Mouse (Mus musculus): Measurements from ENCODE around the gene Ehbp1l1. TPM values are rescaled to one million over a fixed set of nuclear protein-coding genes. Genes with fewer than 3 reads are reported as not detected.

Ehbp1l1 gene
- polyA plus RNA-seq, 2 experiments, result 25.4 to 51.1 TPM

DNA sequence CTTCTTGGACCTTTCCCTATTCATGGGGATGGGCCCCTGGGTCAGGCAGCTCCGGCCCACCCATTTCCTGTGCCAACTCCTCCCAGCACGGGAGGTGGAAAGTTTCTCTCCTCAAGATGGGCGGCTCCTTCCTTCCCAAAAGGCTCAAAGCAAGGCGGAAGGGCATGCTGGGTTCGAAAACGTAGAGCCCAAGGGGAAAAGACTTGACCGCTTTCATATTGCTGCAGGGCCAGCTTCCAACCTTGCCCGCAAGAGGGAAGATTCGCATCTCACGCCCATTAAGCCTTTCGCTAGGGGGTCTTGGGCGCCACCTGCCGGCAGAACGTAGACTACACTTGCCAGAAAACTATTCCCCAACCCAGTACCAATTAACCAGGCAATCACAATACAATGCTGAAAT, 1.6 kb upstream of the Ehbp1l1 start:
- no peak overlapping the region for H3K27ac ChIP-seq (replicated peaks; ENCODE audit: low read depth, low read length)
- H3K4me1 ChIP-seq (ENCODE audit: control insufficient read depth, insufficient read depth, low read length), result peaks cover 42% of the 10 kb centered on the region
- H3K9ac ChIP-seq (ENCODE audit: low read depth, low read length, severe bottlenecking), result peak overlapping the region; percentile 98
- peaks cover 18% of the 10 kb centered on the region for H3K36me3 ChIP-seq (ENCODE audit: control insufficient read depth, insufficient read depth, low read length)
- peak overlapping the region; percentile 91 for H3K4me3 ChIP-seq (replicated peaks; ENCODE audit: low read length)
- no peaks in the 10 kb centered on the region for H3K27me3 ChIP-seq (ENCODE audit: control insufficient read depth, insufficient read depth, low read length)
- peak overlapping the region; percentile 88 for H3K4me2 ChIP-seq (replicated peaks; ENCODE audit: low read depth, low read length, severe bottlenecking)
- 2% methylated on average over 14 of the region's 14 CpGs for WGBS
- ATAC-seq (ENCODE audit: low FRiP score, low read depth) (no peak), DNase-seq (ENCODE audit: low spot score) (peak; percentile 88)
- no peaks in the 10 kb centered on the region for H3K9me3 ChIP-seq (ENCODE audit: control insufficient read depth, low read length)
- TF ChIP-seq POLR2A (IDR thresholded peaks at IDR 0.05; ENCODE audit: borderline replicate concordance, extremely low read depth, insufficient read depth, insufficient read length), result no peak

DNA sequence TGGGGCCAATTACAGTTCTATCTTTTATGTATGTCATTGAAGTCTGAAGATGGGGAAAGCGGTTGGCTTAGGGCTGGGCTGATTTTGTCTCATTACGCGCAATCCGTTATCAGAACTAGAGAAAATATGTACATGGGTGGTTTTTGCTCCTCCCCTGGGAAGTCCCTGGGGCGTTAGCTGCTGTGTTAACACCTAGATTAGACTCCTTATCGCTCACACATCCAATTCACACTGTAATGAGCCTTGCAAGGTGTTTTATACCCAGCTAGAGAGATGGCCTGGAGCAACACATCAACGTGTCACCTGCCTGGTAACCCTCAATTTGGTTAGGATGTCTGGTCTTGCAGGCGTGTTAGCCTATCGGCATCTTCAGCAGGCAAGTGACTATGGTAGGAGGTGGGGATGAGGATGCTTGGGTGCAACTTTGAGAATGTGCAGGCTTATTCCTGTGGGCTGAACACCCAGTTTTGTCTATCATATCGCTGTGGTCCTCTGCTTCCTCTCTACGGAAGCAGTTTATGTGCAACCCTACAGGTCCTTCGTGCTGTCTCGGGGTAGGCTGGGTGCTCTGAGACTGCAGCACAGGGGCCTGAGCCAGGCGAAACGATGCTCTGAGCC, 953 bp upstream of the Ehbp1l1 start:
- Histone ChIP-seq H3K9ac (ENCODE audit: low read depth, low read length, severe bottlenecking) (peak overlapping the region; percentile 35), H3K4me3 (replicated peaks; ENCODE audit: low read length) (peak overlapping the region; percentile 91), H3K4me1 (ENCODE audit: control insufficient read depth, insufficient read depth, low read length) (peaks cover 42% of the 10 kb centered on the region), H3K27ac (replicated peaks; ENCODE audit: low read depth, low read length) (no peak overlapping the region), H3K27me3 (ENCODE audit: control insufficient read depth, insufficient read depth, low read length) (no peaks in the 10 kb centered on the region), H3K4me2 (replicated peaks; ENCODE audit: low read depth, low read length, severe bottlenecking) (peak overlapping the region; percentile 88), H3K9me3 (ENCODE audit: control insufficient read depth, low read length) (no peaks in the 10 kb centered on the region), H3K36me3 (ENCODE audit: control insufficient read depth, insufficient read depth, low read length) (peaks cover 24% of the 10 kb centered on the region)
- no peak for DNase-seq (ENCODE audit: low spot score)
- TF ChIP-seq POLR2A (IDR thresholded peaks at IDR 0.05; ENCODE audit: borderline replicate concordance, extremely low read depth, insufficient read depth, insufficient read length), result no peak
- ATAC-seq (ENCODE audit: low FRiP score, low read depth), result no peak
- 74% methylated on average over 15 of the region's 15 CpGs for WGBS

DNA sequence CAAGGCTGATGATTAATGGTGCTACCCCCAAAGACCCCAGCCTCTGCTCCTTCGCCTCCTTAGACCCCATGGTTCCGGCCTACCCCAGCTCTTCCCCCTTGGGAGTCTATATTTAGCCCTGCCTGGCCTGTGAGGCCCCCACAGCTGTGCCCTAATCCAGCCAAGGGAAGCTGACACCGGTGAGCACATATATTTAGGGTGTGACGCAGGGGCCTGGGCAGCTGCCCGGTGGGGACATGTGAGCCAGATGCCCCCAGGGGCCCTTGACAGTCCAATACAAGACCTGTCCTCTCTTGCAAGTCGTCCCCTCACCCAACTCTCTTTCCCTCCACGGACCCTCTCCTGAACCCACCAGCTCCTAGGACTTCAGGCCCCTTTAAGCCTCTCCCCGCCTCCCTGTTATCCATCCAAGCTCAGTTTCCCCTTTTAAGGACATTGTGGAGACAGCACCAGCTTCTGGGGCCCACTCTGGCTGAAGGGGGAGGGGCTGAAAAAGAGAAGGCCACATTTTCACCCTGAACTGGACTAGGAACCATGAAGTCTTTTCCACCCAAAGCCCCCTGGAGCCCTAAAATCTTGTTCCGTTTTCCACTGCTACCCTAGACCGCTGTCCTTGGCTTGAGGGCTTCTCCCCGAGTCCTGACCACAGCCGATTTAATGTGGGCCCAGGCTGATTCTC, 949 bp downstream of the Ehbp1l1 start:
- DNase-seq (ENCODE audit: low spot score) (peak; percentile 64), ATAC-seq (ENCODE audit: low FRiP score, low read depth) (peak; percentile 35)
- peak overlapping the region; percentile 60 for H3K9ac ChIP-seq (ENCODE audit: low read depth, low read length, severe bottlenecking)
- peaks cover 39% of the 10 kb centered on the region for H3K36me3 ChIP-seq (ENCODE audit: control insufficient read depth, insufficient read depth, low read length)
- H3K9me3 ChIP-seq (ENCODE audit: control insufficient read depth, low read length), result no peaks in the 10 kb centered on the region
- peaks cover 32% of the 10 kb centered on the region for H3K4me1 ChIP-seq (ENCODE audit: control insufficient read depth, insufficient read depth, low read length)
- no peak for TF ChIP-seq POLR2A (IDR thresholded peaks at IDR 0.05; ENCODE audit: borderline replicate concordance, extremely low read depth, insufficient read depth, insufficient read length)
- H3K27ac ChIP-seq (replicated peaks; ENCODE audit: low read depth, low read length), result 0 out of 2 replicates have a peak overlapping the region, but pooled peaks have one; percentile 33
- peak overlapping the region; percentile 41 for H3K4me3 ChIP-seq (replicated peaks; ENCODE audit: low read length)
- H3K27me3 ChIP-seq (ENCODE audit: control insufficient read depth, insufficient read depth, low read length), result no peaks in the 10 kb centered on the region
- peak overlapping the region; percentile 61 for H3K4me2 ChIP-seq (replicated peaks; ENCODE audit: low read depth, low read length, severe bottlenecking)
- 74% methylated on average over 12 of the region's 12 CpGs for WGBS

DNA sequence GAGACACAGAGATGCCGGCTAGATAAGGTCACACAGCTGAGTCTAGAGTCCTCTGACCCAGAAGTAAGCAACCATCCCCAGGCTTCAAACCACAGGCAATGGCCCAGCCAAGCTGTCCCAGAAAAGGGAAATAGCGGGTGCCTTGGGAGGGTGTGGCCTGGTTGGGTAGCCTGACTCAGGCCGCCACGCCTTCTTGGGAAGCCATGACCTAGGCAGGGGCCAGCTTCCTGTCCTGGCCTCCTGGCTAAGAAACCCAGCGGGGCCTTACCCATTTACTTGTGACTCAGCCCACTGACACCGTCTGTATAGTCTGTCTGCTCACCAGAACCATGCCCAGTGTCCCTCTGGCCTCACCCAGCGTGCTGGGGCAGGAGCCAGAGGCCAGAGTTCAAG, 1.6 kb downstream of the Ehbp1l1 start:
- Histone ChIP-seq H3K27me3 (ENCODE audit: control insufficient read depth, insufficient read depth, low read length) (no peaks in the 10 kb centered on the region), H3K9ac (ENCODE audit: low read depth, low read length, severe bottlenecking) (peak overlapping the region; percentile 5; the same call in 1 of the 2 replicates), H3K4me1 (ENCODE audit: control insufficient read depth, insufficient read depth, low read length) (peaks cover 29% of the 10 kb centered on the region), H3K9me3 (ENCODE audit: control insufficient read depth, low read length) (no peaks in the 10 kb centered on the region), H3K36me3 (ENCODE audit: control insufficient read depth, insufficient read depth, low read length) (peaks cover 41% of the 10 kb centered on the region), H3K4me3 (replicated peaks; ENCODE audit: low read length) (peak overlapping the region; percentile 41; the same call in 1 of the 2 replicates), H3K27ac (replicated peaks; ENCODE audit: low read depth, low read length) (no peak overlapping the region), H3K4me2 (replicated peaks; ENCODE audit: low read depth, low read length, severe bottlenecking) (peak overlapping the region; percentile 61; the same call in 1 of the 2 replicates)
- ATAC-seq (ENCODE audit: low FRiP score, low read depth) (no peak), DNase-seq (ENCODE audit: low spot score) (no peak)
- WGBS, result 66% methylated on average over 7 of the region's 7 CpGs
- TF ChIP-seq POLR2A (IDR thresholded peaks at IDR 0.05; ENCODE audit: borderline replicate concordance, extremely low read depth, insufficient read depth, insufficient read length), result no peak

DNA sequence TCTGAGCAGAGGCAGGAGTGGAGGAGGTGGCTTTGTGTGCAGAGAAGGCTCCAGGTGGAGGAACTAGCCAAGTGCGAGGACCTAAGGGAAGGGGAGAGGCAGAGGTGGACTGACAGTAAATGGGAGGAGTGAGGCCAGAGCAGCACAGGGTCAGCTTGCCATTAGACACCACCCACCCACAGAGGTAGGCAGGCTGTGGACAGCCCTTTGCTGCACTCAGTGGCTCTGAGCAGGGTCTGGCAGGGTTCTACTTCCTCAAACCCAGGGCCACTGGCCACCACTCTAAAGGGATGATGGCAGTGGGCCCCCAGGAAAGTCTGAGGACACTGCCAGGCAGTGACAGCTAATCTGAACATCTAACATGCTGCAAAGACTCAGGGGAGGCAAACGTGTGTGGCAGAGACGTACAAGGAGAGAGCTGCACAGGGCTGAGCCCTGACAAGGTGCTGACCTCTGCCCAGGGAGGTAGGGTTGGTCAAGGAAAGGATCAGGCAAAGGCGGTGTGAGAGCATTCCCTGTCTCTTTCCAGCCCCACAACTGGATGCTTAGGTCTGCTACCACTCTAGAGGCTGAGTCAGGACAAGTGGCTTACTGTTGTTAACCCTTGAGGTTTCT, 2.1 kb downstream of the Ehbp1l1 start:
- TF ChIP-seq POLR2A (IDR thresholded peaks at IDR 0.05; ENCODE audit: borderline replicate concordance, extremely low read depth, insufficient read depth, insufficient read length), result no peak
- H3K4me3 ChIP-seq (replicated peaks; ENCODE audit: low read length), result peak overlapping the region; percentile 41; the same call in 1 of the 2 replicates
- peaks cover 46% of the 10 kb centered on the region for H3K36me3 ChIP-seq (ENCODE audit: control insufficient read depth, insufficient read depth, low read length)

More for the DNA sequence above, 2.1 kb downstream of the Ehbp1l1 start:
- Histone ChIP-seq H3K9ac (ENCODE audit: low read depth, low read length, severe bottlenecking) (0 out of 2 replicates have a peak overlapping the region, but pooled peaks have one; percentile 5), H3K4me2 (replicated peaks; ENCODE audit: low read depth, low read length, severe bottlenecking) (peak overlapping the region; percentile 25; the same call in 1 of the 2 replicates), H3K9me3 (ENCODE audit: control insufficient read depth, low read length) (no peaks in the 10 kb centered on the region), H3K27me3 (ENCODE audit: control insufficient read depth, insufficient read depth, low read length) (no peaks in the 10 kb centered on the region), H3K27ac (replicated peaks; ENCODE audit: low read depth, low read length) (no peak overlapping the region), H3K4me1 (ENCODE audit: control insufficient read depth, insufficient read depth, low read length) (peaks cover 29% of the 10 kb centered on the region)
- WGBS, result 58% methylated on average over 4 of the region's 4 CpGs
- DNase-seq (ENCODE audit: low spot score) (no peak), ATAC-seq (ENCODE audit: low FRiP score, low read depth) (no peak)
